Mouse (Mus musculus): ENCODE measurements around the gene Scgb1c1. TPM values are rescaled to one million over a fixed set of nuclear protein-coding genes. Genes with fewer than 3 reads are reported as not detected.

Gene Scgb1c1
- not detected in 2 replicates for polyA plus RNA-seq (2015; fragmentation: Nextera tagmentation; extraction: Ambion mirVana)

- 0 out of 2 replicates have a peak, but pooled peaks cover 2% of the 10 kb centered on the region for H3K4me1 ChIP-seq (ENCODE audit: insufficient read depth, low read length)
- H3K27ac ChIP-seq (ENCODE audit: low read length): no peak within 1 kb of the TSS
- WGBS: 29% methylated on average over 14 of the region's 14 CpGs
- no peak within 1 kb of the TSS for H3K4me3 ChIP-seq (ENCODE audit: low read length)
- ATAC-seq (ENCODE audit: low FRiP score, low TSS enrichment): peak; percentile 83
- H3K9me3 ChIP-seq (ENCODE audit: low read length): no peaks in the 10 kb centered on the region
- no peak within 1 kb of the TSS for H3K9ac ChIP-seq (replicated peaks; ENCODE audit: low read length)
- no peaks in the 10 kb centered on the region for H3K36me3 ChIP-seq (ENCODE audit: insufficient read depth, low read length)
- peaks cover 10% of the 10 kb centered on the region; the same call in 1 of the 2 replicates for H3K27me3 ChIP-seq (ENCODE audit: insufficient read depth, low read length)
- H3K4me2 ChIP-seq (replicated peaks; ENCODE audit: low read depth, low read length): no peak within 1 kb of the TSS
Measured at GRCm38 (mm10) chr7:140844905-140845665, at the start of gene Scgb1c1. TSS of gene Scgb1c1 (plus strand) at chr7:140845547.

DNA sequence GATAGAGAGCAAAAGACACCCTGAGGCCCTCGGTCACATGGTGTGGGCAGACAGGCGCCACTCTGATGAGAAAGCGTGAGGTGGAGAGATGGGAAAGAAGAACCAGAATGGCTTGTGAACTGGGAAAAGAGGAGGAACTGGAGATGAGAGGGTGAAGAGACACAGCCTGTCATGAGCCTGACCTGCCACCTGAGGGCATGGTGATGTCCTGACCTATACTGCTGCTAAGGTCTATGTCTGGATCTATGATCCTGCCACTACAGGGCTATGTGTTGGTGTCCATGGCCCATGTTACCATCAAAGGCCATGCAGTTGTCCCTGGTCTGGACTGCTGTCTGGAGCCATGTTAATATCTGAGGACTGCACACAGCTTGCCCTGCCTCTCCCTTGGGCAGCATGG is 47.7 kb upstream of the Scgb1c1 start:
- WGBS: 79% methylated on average over 3 of the region's 3 CpGs
- no peaks in the 10 kb centered on the region for H3K4me1 ChIP-seq (ENCODE audit: insufficient read depth, low read length)
- ATAC-seq (ENCODE audit: low FRiP score, low TSS enrichment): no peak
- H3K27ac ChIP-seq (ENCODE audit: low read length): no peak overlapping the region
- H3K9me3 ChIP-seq (ENCODE audit: low read length): no peaks in the 10 kb centered on the region
- no peak overlapping the region for H3K4me2 ChIP-seq (replicated peaks; ENCODE audit: low read depth, low read length)
- H3K36me3 ChIP-seq (ENCODE audit: insufficient read depth, low read length): no peaks in the 10 kb centered on the region
- no peak overlapping the region for H3K9ac ChIP-seq (replicated peaks; ENCODE audit: low read length)
- H3K27me3 ChIP-seq (ENCODE audit: insufficient read depth, low read length): no peaks in the 10 kb centered on the region
- H3K4me3 ChIP-seq (ENCODE audit: low read length): no peak overlapping the region

- no peak overlapping the region for H3K9ac ChIP-seq (replicated peaks; ENCODE audit: low read length)
- H3K36me3 ChIP-seq (ENCODE audit: insufficient read depth, low read length): no peaks in the 10 kb centered on the region
- H3K4me1 ChIP-seq (ENCODE audit: insufficient read depth, low read length): no peaks in the 10 kb centered on the region
- H3K4me3 ChIP-seq (ENCODE audit: low read length): no peak overlapping the region
- 0 out of 2 replicates have a peak, but pooled peaks have one; percentile 39 for ATAC-seq (ENCODE audit: low FRiP score, low TSS enrichment)
- H3K9me3 ChIP-seq (ENCODE audit: low read length): no peaks in the 10 kb centered on the region
- no peak overlapping the region for H3K4me2 ChIP-seq (replicated peaks; ENCODE audit: low read depth, low read length)
- H3K27me3 ChIP-seq (ENCODE audit: insufficient read depth, low read length): no peaks in the 10 kb centered on the region
- WGBS: 66% methylated on average over 2 of the region's 2 CpGs
- H3K27ac ChIP-seq (ENCODE audit: low read length): no peak overlapping the region
Measured at GRCm38 (mm10) chr7:140798212-140798611, 47.1 kb upstream of the Scgb1c1 start.

GRCm38 (mm10) chr7:140802629-140803028 is 42.7 kb upstream of the Scgb1c1 start:
- Histone ChIP-seq H3K4me3 (ENCODE audit: low read length) (no peak overlapping the region), H3K9me3 (ENCODE audit: low read length) (no peaks in the 10 kb centered on the region), H3K27me3 (ENCODE audit: insufficient read depth, low read length) (no peaks in the 10 kb centered on the region), H3K36me3 (ENCODE audit: insufficient read depth, low read length) (no peaks in the 10 kb centered on the region), H3K27ac (ENCODE audit: low read length) (no peak overlapping the region), H3K4me2 (replicated peaks; ENCODE audit: low read depth, low read length) (no peak overlapping the region), H3K9ac (replicated peaks; ENCODE audit: low read length) (no peak overlapping the region), H3K4me1 (ENCODE audit: insufficient read depth, low read length) (no peaks in the 10 kb centered on the region)
- WGBS: 18% methylated on average over 6 of the region's 6 CpGs
- ATAC-seq (ENCODE audit: low FRiP score, low TSS enrichment): peak; percentile 60; the same call in 1 of the 2 replicates

DNA sequence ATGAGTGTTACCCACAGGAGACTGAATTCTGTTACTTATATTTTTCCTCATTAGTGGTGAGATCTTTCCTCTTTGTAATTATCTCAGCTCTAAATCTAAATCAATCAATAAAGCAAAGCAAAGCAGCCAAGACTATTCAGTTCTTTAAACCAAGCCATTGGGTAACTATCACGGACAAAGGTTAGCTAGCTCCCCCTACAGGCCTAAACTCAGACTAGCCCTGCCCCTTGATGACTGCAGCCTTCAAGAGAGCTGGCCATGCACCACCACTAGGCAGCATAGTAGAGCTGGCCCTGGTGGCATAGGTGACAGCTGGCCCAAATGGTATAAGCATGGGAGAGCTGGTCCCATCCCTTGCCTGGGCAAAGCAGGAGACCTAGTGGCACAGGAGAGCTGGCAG is 39.6 kb upstream of the Scgb1c1 start:
- no peaks in the 10 kb centered on the region for H3K4me1 ChIP-seq (ENCODE audit: insufficient read depth, low read length)
- 16% methylated on average over 1 of the region's 1 CpGs for WGBS
- H3K4me3 ChIP-seq (ENCODE audit: low read length): no peak overlapping the region
- H3K4me2 ChIP-seq (replicated peaks; ENCODE audit: low read depth, low read length): no peak overlapping the region
- no peak overlapping the region for H3K9ac ChIP-seq (replicated peaks; ENCODE audit: low read length)
- no peaks in the 10 kb centered on the region for H3K36me3 ChIP-seq (ENCODE audit: insufficient read depth, low read length)
- no peaks in the 10 kb centered on the region for H3K27me3 ChIP-seq (ENCODE audit: insufficient read depth, low read length)
- no peak overlapping the region for H3K27ac ChIP-seq (ENCODE audit: low read length)
- no peaks in the 10 kb centered on the region for H3K9me3 ChIP-seq (ENCODE audit: low read length)
- peak; percentile 39; the same call in 1 of the 2 replicates for ATAC-seq (ENCODE audit: low FRiP score, low TSS enrichment)

GRCm38 (mm10) chr7:140810496-140810895 is 34.9 kb upstream of the Scgb1c1 start:
- no peak for ATAC-seq (ENCODE audit: low FRiP score, low TSS enrichment)
- H3K27me3 ChIP-seq (ENCODE audit: insufficient read depth, low read length): no peaks in the 10 kb centered on the region
- whole genome bisulfite sequencing: 93% methylated on average over 6 of the region's 6 CpGs
- no peaks in the 10 kb centered on the region for H3K4me1 ChIP-seq (ENCODE audit: insufficient read depth, low read length)
- no peak overlapping the region for H3K9ac ChIP-seq (replicated peaks; ENCODE audit: low read length)
- no peaks in the 10 kb centered on the region for H3K9me3 ChIP-seq (ENCODE audit: low read length)
- H3K27ac ChIP-seq (ENCODE audit: low read length): no peak overlapping the region
- no peak overlapping the region for H3K4me3 ChIP-seq (ENCODE audit: low read length)
- no peaks in the 10 kb centered on the region for H3K36me3 ChIP-seq (ENCODE audit: insufficient read depth, low read length)
- H3K4me2 ChIP-seq (replicated peaks; ENCODE audit: low read depth, low read length): no peak overlapping the region

GRCm38 (mm10) chr7:140811714-140812113 is 33.6 kb upstream of the Scgb1c1 start:
- no peaks in the 10 kb centered on the region for H3K36me3 ChIP-seq (ENCODE audit: insufficient read depth, low read length)
- H3K4me1 ChIP-seq (ENCODE audit: insufficient read depth, low read length): no peaks in the 10 kb centered on the region
- H3K27me3 ChIP-seq (ENCODE audit: insufficient read depth, low read length): no peaks in the 10 kb centered on the region
- H3K9me3 ChIP-seq (ENCODE audit: low read length): no peaks in the 10 kb centered on the region
- 81% methylated on average over 13 of the region's 13 CpGs for WGBS
- no peak overlapping the region for H3K4me2 ChIP-seq (replicated peaks; ENCODE audit: low read depth, low read length)
- no peak overlapping the region for H3K27ac ChIP-seq (ENCODE audit: low read length)
- ATAC-seq (ENCODE audit: low FRiP score, low TSS enrichment): no peak
- H3K4me3 ChIP-seq (ENCODE audit: low read length): no peak overlapping the region
- no peak overlapping the region for H3K9ac ChIP-seq (replicated peaks; ENCODE audit: low read length)

- no peaks in the 10 kb centered on the region for H3K4me1 ChIP-seq (ENCODE audit: insufficient read depth, low read length)
Measured at GRCm38 (mm10) chr7:140812850-140813249, 32.5 kb upstream of the Scgb1c1 start.

DNA sequence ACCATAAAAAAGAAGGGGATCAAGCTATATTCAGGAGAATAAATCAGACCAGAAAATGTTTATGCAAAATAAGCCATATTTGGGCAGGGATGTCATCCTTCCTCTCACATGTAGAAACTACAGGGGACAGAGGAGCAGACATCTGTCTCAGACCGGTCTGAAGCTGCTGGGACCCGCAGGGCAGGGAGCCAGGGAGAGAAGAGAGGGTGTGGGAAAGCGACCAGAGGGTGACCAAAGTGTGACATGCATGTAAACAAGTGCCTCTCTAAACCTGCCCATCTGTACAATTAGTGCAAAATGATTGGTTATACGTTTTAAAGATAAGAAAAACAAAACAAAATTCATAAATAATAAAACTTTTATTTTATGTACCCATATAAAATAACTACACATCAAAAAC is 25.2 kb upstream of the Scgb1c1 start:
- H3K27ac ChIP-seq (ENCODE audit: low read length): no peak overlapping the region
- no peak for ATAC-seq (ENCODE audit: low FRiP score, low TSS enrichment)
- H3K4me2 ChIP-seq (replicated peaks; ENCODE audit: low read depth, low read length): no peak overlapping the region
- H3K4me1 ChIP-seq (ENCODE audit: insufficient read depth, low read length): no peaks in the 10 kb centered on the region
- WGBS: 72% methylated on average over 4 of the region's 4 CpGs
- H3K4me3 ChIP-seq (ENCODE audit: low read length): no peak overlapping the region
- H3K36me3 ChIP-seq (ENCODE audit: insufficient read depth, low read length): no peaks in the 10 kb centered on the region
- H3K9ac ChIP-seq (replicated peaks; ENCODE audit: low read length): no peak overlapping the region
- H3K27me3 ChIP-seq (ENCODE audit: insufficient read depth, low read length): no peaks in the 10 kb centered on the region
- no peaks in the 10 kb centered on the region for H3K9me3 ChIP-seq (ENCODE audit: low read length)

More at GRCm38 (mm10) chr7:140812850-140813249, 32.5 kb upstream of the Scgb1c1 start:
- H3K9ac ChIP-seq (replicated peaks; ENCODE audit: low read length): no peak overlapping the region
- ATAC-seq (ENCODE audit: low FRiP score, low TSS enrichment): no peak
- H3K9me3 ChIP-seq (ENCODE audit: low read length): no peaks in the 10 kb centered on the region
- 89% methylated on average over 12 of the region's 12 CpGs for WGBS
- H3K27ac ChIP-seq (ENCODE audit: low read length): no peak overlapping the region
- H3K36me3 ChIP-seq (ENCODE audit: insufficient read depth, low read length): no peaks in the 10 kb centered on the region
- no peaks in the 10 kb centered on the region for H3K27me3 ChIP-seq (ENCODE audit: insufficient read depth, low read length)
- no peak overlapping the region for H3K4me2 ChIP-seq (replicated peaks; ENCODE audit: low read depth, low read length)
- no peak overlapping the region for H3K4me3 ChIP-seq (ENCODE audit: low read length)

GRCm38 (mm10) chr7:140821305-140821652 is 24.1 kb upstream of the Scgb1c1 start:
- Histone ChIP-seq H3K9me3 (ENCODE audit: low read length) (no peaks in the 10 kb centered on the region), H3K9ac (replicated peaks; ENCODE audit: low read length) (peak overlapping the region; percentile 53; the same call in 1 of the 2 replicates), H3K4me3 (ENCODE audit: low read length) (peak overlapping the region; percentile 45), H3K36me3 (ENCODE audit: insufficient read depth, low read length) (no peaks in the 10 kb centered on the region), H3K4me1 (ENCODE audit: insufficient read depth, low read length) (no peaks in the 10 kb centered on the region), H3K4me2 (replicated peaks; ENCODE audit: low read depth, low read length) (peak overlapping the region; percentile 57), H3K27ac (ENCODE audit: low read length) (no peak overlapping the region), H3K27me3 (ENCODE audit: insufficient read depth, low read length) (no peaks in the 10 kb centered on the region)
- 46% methylated on average over 5 of the region's 5 CpGs for WGBS
- ATAC-seq (ENCODE audit: low FRiP score, low TSS enrichment): no peak
